ENCODE assay signal across 29 mouse cellular contexts in the genomic region with DNA sequence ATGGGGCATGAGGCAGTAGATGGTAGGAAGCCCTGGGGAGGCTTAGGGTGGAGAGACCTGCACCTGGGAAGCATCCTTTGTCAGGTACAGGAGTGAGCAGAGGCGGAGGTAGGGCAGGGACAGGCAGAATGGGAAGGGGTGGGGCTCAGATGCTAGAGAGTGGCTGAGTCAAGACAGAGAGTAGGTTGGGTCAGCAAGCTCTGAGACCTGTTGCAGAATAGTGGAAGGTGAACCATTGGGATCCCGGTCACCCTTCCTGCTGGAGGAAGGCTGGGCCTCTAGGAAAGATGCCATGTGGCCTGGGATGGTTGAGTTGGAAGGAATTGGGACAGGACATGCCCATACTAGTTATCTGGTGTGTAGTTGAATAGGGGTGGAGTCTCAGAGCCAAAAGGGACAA. TPM values are rescaled to one million over a fixed set of nuclear protein-coding genes. Genes with fewer than 3 reads are reported as not detected.
DNase-seq lines count a peak whose midpoint lies in the region; ATAC-seq and TF ChIP-seq lines count a peak whose summit lies in the region.
"Had no signal": no experiment of that assay in that cellular context is flagged by ENCODE, and none has a peak within 500 bp of the region (broad histone marks: within the 10 kb centered on the region; RNA-seq: fewer than 3 reads in every experiment).

No protein-coding gene starts in this region.

- peaks cover 47% of the 10 kb centered on the region for H3K4me1 ChIP-seq in megakaryocyte, embryonic 14.5 days
- peaks cover 22 to 47% of the 10 kb centered on the region in 2 experiments for H3K4me1 ChIP-seq in ES-E14 (ENCODE audit: control insufficient read depth in 2 of 2, insufficient read depth in 2 of 2, low read length in 2 of 2, poor library complexity in 1 of 2)
- no peaks in the 10 kb centered on the region for H3K4me1 ChIP-seq in stomach, postnatal 0 days (replicated peaks; ENCODE audit: control insufficient read depth, insufficient read depth)
- peaks cover 26% of the 10 kb centered on the region for H3K4me1 ChIP-seq in intestine, embryonic 15.5 days (replicated peaks)
- H3K4me1 ChIP-seq: forebrain, embryonic 13.5 days had no signal

- TF ChIP-seq EP300 in stomach, postnatal 0 days (optimal IDR thresholded peaks at IDR 0.05) = no peak

- no peak for ATAC-seq in megakaryocyte, adult 5-6 weeks (ENCODE audit: poor library complexity, severe bottlenecking)
- peak; percentile 19; the same call in 1 of the 2 replicates for ATAC-seq in stomach, postnatal 0 days (ENCODE audit: low FRiP score, low TSS enrichment)
- no peak for ATAC-seq in intestine, embryonic 15.5 days
- ATAC-seq: forebrain, embryonic 13.5 days; forebrain, postnatal 0 days; Patski had no signal

- 0 out of 2 replicates have a peak overlapping the region, but pooled peaks have one; percentile 11 for H3K9ac ChIP-seq in ES-E14 (ENCODE audit: insufficient read depth, low read depth, low read length, poor library complexity, severe bottlenecking)
- H3K9ac ChIP-seq in stomach, postnatal 0 days (ENCODE audit: low read length) = no peak overlapping the region
- H3K9ac ChIP-seq in intestine, embryonic 15.5 days = no peak overlapping the region
- H3K9ac ChIP-seq: embryonic facial prominence, embryonic 12.5 days; forebrain, embryonic 13.5 days; forebrain, postnatal 0 days; heart, embryonic 12.5 days; hindbrain, embryonic 14.5 days had no signal

- 74% methylated on average over 2 of the region's 2 CpGs for WGBS in stomach, postnatal 0 days
- WGBS in intestine, embryonic 15.5 days = 91% methylated on average over 2 of the region's 2 CpGs

- H3K27ac ChIP-seq in ES-E14 (ENCODE audit: insufficient read depth, low read depth, low read length, poor library complexity, severe bottlenecking) = peak overlapping the region; percentile 64
- peak overlapping the region; percentile 73 for H3K27ac ChIP-seq in stomach, postnatal 0 days (replicated peaks)
- no peak overlapping the region for H3K27ac ChIP-seq in intestine, embryonic 15.5 days
- H3K27ac ChIP-seq: embryonic facial prominence, embryonic 12.5 days; forebrain, embryonic 13.5 days; hindbrain, embryonic 10.5 days; hindbrain, embryonic 14.5 days had no signal

- in situ Hi-C loops in ES-E14 (cut with MboI; ENCODE audit: low sequenced_read_pairs in 2 of 2, unreplicated experiment in 2 of 2) = no loop called here

- no peak for TF ChIP-seq CTCF in stomach, postnatal 0 days (IDR thresholded peaks at IDR 0.05; ENCODE audit: low read depth)

- H3K4me2 ChIP-seq in stomach, postnatal 0 days (replicated peaks; ENCODE audit: low read depth) = no peak overlapping the region
- no peak overlapping the region for H3K4me2 ChIP-seq in intestine, embryonic 15.5 days (replicated peaks)
- H3K4me2 ChIP-seq: embryonic facial prominence, embryonic 12.5 days; forebrain, embryonic 13.5 days; heart, embryonic 12.5 days; hindbrain, embryonic 14.5 days had no signal

- peaks cover 93% of the 10 kb centered on the region for H3K36me3 ChIP-seq in megakaryocyte, embryonic 14.5 days (replicated peaks; ENCODE audit: low read length)
- H3K36me3 ChIP-seq in ES-E14 (ENCODE audit: control insufficient read depth, insufficient read depth, low read length, poor library complexity, severe bottlenecking) = peaks cover 18% of the 10 kb centered on the region; the same call in 1 of the 2 replicates
- H3K36me3 ChIP-seq in stomach, postnatal 0 days (ENCODE audit: control insufficient read depth, insufficient read depth, low read length) = no peaks in the 10 kb centered on the region
- H3K36me3 ChIP-seq in intestine, embryonic 15.5 days = peaks cover 8% of the 10 kb centered on the region; the same call in 1 of the 2 replicates

- H3K4me3 ChIP-seq in megakaryocyte, embryonic 14.5 days (replicated peaks) = peak overlapping the region; percentile 40
- no peak overlapping the region for H3K4me3 ChIP-seq in ES-E14 (ENCODE audit: insufficient read depth in 1 of 2, low read depth in 1 of 2, low read length in 2 of 2, poor library complexity in 1 of 2, severe bottlenecking in 1 of 2)
- no peak overlapping the region for H3K4me3 ChIP-seq in stomach, postnatal 0 days (ENCODE audit: low read depth, low read length)
- no peak overlapping the region for H3K4me3 ChIP-seq in intestine, embryonic 15.5 days (replicated peaks)
- H3K4me3 ChIP-seq: embryonic facial prominence, embryonic 12.5 days; forebrain, embryonic 13.5 days; heart, embryonic 12.5 days; hindbrain, embryonic 10.5 days had no signal

- no peaks in the 10 kb centered on the region for H3K27me3 ChIP-seq in megakaryocyte, embryonic 14.5 days (replicated peaks)
- H3K27me3 ChIP-seq in stomach, postnatal 0 days (ENCODE audit: control insufficient read depth, insufficient read depth, low read length) = no peaks in the 10 kb centered on the region
- no peaks in the 10 kb centered on the region for H3K27me3 ChIP-seq in intestine, embryonic 15.5 days (replicated peaks)
- H3K27me3 ChIP-seq: embryonic facial prominence, embryonic 12.5 days; forebrain, embryonic 13.5 days; heart, embryonic 12.5 days; Patski had no signal

- H3K9me3 ChIP-seq in megakaryocyte, embryonic 14.5 days = 0 out of 2 replicates have a peak, but pooled peaks cover 3% of the 10 kb centered on the region
- H3K9me3 ChIP-seq in ES-E14 (ENCODE audit: control insufficient read depth, insufficient read depth, low read depth, low read length) = no peaks in the 10 kb centered on the region
- no peaks in the 10 kb centered on the region for H3K9me3 ChIP-seq in stomach, postnatal 0 days (ENCODE audit: control insufficient read depth, low read length)
- H3K9me3 ChIP-seq in intestine, embryonic 15.5 days = no peaks in the 10 kb centered on the region
- H3K9me3 ChIP-seq: embryonic facial prominence, embryonic 12.5 days; heart, embryonic 12.5 days had no signal

- DNase-seq in ES-E14 (ENCODE audit: low read depth, low spot score) = no peak
- DNase-seq in fat pad, adult 2 months (ENCODE audit: extremely low read depth, low read depth, low spot score) = peak; percentile 36
- no peak for DNase-seq in stomach, postnatal 0 days (ENCODE audit: low spot score)
- no peak for DNase-seq in lung, postnatal 36 days
- no peak for DNase-seq in right cerebral cortex, adult 18-20 months
- DNase-seq: adrenal gland, postnatal 10 days; cerebellum, adult 11 months; cerebellum, adult 8-10 months; cerebellum, postnatal 14 days; forebrain, postnatal 0 days; gastrocnemius, postnatal 14 days had no signal

TF ChIP-seq in ES-E14, 5 proteins besides CTCF, POLR2A, EP300 and RAD21:
- TF ChIP-seq CHD2 (IDR thresholded peaks at IDR 0.05; ENCODE audit: low read depth, low read length) = no peak
- no peak for TF ChIP-seq HCFC1 (IDR thresholded peaks at IDR 0.05; ENCODE audit: borderline replicate concordance, insufficient read depth, low read length)
- TF ChIP-seq MAFK (IDR thresholded peaks at IDR 0.05; ENCODE audit: insufficient read depth, low read depth, low read length) = no peak
- TF ChIP-seq ZC3H11A (IDR thresholded peaks at IDR 0.05; ENCODE audit: borderline replicate concordance, low read depth, low read length) = no peak
- no peak for TF ChIP-seq ZNF384 (IDR thresholded peaks at IDR 0.05; ENCODE audit: low read depth, low read length)

RNA-seq across cellular contexts. Expression of a gene that starts 24.9 kb away (rescaled TPM):
- polyA plus RNA-seq in megakaryocyte, embryonic 14.5 days (2012; ENCODE audit: insufficient read depth, low replicate concordance) = 42.3 and 73.0 TPM in 2 replicates
- 18.7 and 21.5 TPM in 2 replicates for total RNA-seq in megakaryocyte, adult 5-6 weeks (2015)
- total RNA-seq in megakaryocyte, adult 5-6 weeks (2017) = 9.3 and 10.5 TPM in 2 replicates
- 39.4 and 44.9 TPM in 2 replicates for total RNA-seq in ES-E14 (2012; rRNA removed)
- polyA plus RNA-seq in stomach, postnatal 0 days (2015; fragmentation: Nextera tagmentation; extraction: Ambion mirVana) = 68.8 and 68.9 TPM in 2 replicates
- 68.4 and 73.7 TPM in 2 replicates for polyA plus RNA-seq in intestine, embryonic 15.5 days (2015; fragmentation: Nextera tagmentation; extraction: Ambion mirVana)

RNA-seq across cellular contexts. Expression of a gene that starts 25.9 kb away (rescaled TPM):
- polyA plus RNA-seq in megakaryocyte, embryonic 14.5 days (2012; ENCODE audit: insufficient read depth, low replicate concordance) = 186 and 225 TPM in 2 replicates
- total RNA-seq in megakaryocyte, adult 5-6 weeks (2015) = 0.11 TPM in 1 of 2 replicates, not detected in the other
- 0.26 TPM in 1 of 2 replicates, not detected in the other for total RNA-seq in megakaryocyte, adult 5-6 weeks (2017)
- 32.5 and 36.7 TPM in 2 replicates for total RNA-seq in ES-E14 (2012; rRNA removed)
- 12.0 and 12.9 TPM in 2 replicates for polyA plus RNA-seq in stomach, postnatal 0 days (2015; fragmentation: Nextera tagmentation; extraction: Ambion mirVana)
- polyA plus RNA-seq in intestine, embryonic 15.5 days (2015; fragmentation: Nextera tagmentation; extraction: Ambion mirVana) = 18.1 and 19.4 TPM in 2 replicates

RNA-seq across cellular contexts. Expression of a gene that starts 45.0 kb away (rescaled TPM):
- 1.1 TPM in 1 of 2 replicates, not detected in the other for polyA plus RNA-seq in megakaryocyte, embryonic 14.5 days (2012; ENCODE audit: insufficient read depth, low replicate concordance)
- not detected in 2 replicates for total RNA-seq in megakaryocyte, adult 5-6 weeks (2015)
- not detected in 2 replicates for total RNA-seq in megakaryocyte, adult 5-6 weeks (2017)
- not detected in 2 replicates for total RNA-seq in ES-E14 (2012; rRNA removed)
- 0.49 and 0.51 TPM in 2 replicates for polyA plus RNA-seq in stomach, postnatal 0 days (2015; fragmentation: Nextera tagmentation; extraction: Ambion mirVana)
- 0.64 and 1.00 TPM in 2 replicates for polyA plus RNA-seq in intestine, embryonic 15.5 days (2015; fragmentation: Nextera tagmentation; extraction: Ambion mirVana)
- total RNA-seq: adrenal gland, postnatal 10 days; adrenal gland, postnatal 4 days; gastrocnemius, adult 18-20 months; gastrocnemius, postnatal 14 days; granulocyte monocyte progenitor cell, adult 5-6 weeks; heart, adult 8-10 months; heart, postnatal 25 days; MEL had no signal
- polyA plus RNA-seq: C2C12; cortical plate, adult 2 months; heart, embryonic 12.5 days; heart, embryonic 16.5 days; hindbrain, embryonic 10.5 days; Patski had no signal
